Mouse (Mus musculus) megakaryocyte-erythroid progenitor cell, adult 5-6 weeks (primary cell): ENCODE data around the gene Bcor. TPM values are rescaled to one million over a fixed set of nuclear protein-coding genes. Genes with fewer than 3 reads are reported as not detected.

Experiments used
- ATAC-seq: replicated peaks from 2 replicates; pipeline ENCODE4 v1.8.0; 2016; ENCODE audit warnings: mild to moderate bottlenecking, inconsistent platforms; ENCODE audit not compliant: severe bottlenecking, poor library complexity, low FRiP score, low TSS enrichment
- total RNA-seq, 2 experiments: library from RNA; stranded (forward) in 1 of 2; stranded (reverse) in 1 of 2; fragments of 200-1000, 215-1000 nt in 1 of 2; fragments of >200 nt in 1 of 2; fragmentation: Nextera tagmentation in 1 of 2; gene quantifications; 2 replicates each; pipeline ENCODE4 v1.2.3; 2014 to 2017

Gene Bcor
- total RNA-seq, 2 experiments from 2014 or later: 28.9 to 35.6 TPM

DNA sequence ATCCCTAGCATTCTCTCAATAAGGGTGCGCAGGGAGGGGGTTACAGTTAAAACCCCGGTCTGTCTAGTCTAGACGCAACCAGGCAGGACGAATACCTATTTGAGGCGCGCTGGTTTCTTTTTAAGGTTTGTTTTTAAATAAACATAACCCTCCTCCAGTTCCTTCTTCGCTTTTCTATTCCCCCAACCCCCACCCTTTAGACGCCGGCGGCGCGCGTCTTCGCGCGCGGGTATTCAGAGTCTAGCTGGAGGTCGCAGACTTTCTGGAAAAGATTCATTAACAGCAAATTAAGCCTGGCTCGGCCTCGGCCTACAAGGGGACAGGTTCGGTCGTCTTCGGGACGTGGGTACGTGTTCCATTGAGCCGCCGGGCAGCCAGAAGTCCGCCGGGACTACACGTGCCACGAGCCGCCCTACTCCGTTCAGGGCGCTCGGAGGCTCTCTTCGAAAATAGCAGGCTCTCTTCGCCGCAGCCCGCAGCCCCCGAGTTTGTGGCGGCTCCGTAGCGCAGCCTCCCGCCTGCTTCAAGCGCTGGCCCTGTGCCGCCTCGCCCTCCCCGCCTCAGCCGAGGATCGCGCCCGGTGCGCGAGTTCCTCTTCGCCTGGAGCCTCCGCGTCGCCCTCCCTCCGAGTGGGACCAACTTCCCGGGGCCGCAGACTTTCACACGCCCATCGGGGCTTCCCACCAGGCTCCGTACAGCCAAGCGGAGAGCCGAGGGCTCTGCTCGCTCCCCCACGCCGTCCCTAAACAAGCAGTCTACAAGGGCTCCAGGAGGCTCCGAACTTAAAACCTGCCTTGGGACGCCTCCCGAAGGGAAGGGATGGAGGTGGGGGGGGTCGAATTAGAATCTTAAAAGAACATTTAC, 81.7 kb downstream of the Bcor start:
- no peak for ATAC-seq

DNA sequence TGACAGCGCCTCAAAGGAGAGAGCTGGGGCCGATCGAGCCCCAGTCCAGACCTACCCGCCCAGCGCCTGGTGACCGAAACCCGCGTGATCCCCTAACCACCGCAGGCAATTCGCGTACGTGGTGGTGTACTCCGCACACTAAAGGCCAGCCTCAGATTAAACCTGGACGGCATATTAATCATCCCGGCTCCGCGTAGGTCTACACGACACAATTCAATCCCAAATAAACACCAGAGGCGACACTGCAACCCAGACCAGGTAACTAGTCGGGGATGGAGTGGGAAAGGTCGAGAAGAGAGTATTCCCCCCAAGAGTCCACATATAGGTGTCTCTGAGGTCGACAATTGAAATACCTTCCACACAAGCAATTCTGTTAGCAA, 82.6 kb downstream of the Bcor start:
- ATAC-seq: no peak

DNA sequence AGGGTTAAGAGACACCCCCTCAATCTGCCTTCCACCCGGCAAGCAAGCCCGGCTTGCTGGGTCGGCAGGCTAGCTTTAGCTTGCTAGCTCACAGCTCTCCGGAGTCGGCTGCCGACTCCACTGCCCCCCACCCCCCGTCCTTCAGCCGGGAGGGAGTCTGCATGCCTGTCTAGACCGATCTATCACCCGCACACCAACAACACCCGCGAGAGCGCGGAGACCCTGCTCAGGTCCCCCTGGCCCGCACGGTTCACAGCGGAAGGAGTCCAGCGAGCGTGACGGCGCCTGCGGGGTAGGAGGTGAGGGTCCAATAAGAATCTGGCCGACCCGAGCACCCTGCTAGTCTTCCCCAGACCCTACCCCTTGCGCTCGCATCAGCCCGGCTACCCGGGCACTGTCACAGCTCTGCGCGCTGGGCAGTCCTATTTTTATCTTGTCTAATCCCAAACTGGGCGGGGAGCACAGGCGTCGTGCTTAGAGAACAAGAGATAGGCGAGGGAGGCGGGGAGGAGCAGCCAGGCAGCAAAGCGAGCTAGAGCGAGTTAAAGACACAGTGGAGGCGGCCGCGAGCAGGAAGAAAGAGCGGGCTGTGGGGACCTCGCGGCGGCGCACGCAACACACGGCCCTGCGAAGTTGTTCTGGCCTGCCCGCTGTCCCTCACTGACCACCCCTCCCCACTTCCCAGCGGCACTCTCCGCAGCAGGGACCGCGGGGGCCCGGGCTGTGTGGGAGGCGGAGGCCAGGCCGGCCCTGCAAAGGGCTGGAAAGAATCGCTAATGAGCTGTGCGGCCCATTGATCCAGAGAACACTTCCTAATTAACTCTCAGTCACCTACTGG, 83.2 kb downstream of the Bcor start:
- ATAC-seq: peak; percentile 86

DNA sequence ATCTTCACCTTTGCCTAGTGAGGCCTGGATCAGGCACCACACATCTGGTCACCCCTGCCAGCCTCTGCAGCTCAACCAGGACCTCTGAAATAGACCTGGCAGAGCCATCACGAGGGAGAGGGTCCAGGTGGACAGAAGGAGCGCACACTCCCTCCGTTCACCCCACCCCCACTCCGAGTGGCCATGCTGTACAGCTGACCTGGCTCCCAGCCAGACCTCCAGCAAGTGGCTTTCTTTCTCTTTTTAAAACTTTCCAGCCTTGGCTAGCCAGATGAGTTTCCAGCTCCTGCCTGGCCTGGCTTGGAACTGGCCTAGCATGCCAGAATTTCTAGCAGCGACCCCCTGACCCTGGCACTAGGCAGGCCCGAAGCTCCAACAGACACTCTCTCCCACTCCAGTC, 87.4 kb downstream of the Bcor start:
- no peak for ATAC-seq

DNA sequence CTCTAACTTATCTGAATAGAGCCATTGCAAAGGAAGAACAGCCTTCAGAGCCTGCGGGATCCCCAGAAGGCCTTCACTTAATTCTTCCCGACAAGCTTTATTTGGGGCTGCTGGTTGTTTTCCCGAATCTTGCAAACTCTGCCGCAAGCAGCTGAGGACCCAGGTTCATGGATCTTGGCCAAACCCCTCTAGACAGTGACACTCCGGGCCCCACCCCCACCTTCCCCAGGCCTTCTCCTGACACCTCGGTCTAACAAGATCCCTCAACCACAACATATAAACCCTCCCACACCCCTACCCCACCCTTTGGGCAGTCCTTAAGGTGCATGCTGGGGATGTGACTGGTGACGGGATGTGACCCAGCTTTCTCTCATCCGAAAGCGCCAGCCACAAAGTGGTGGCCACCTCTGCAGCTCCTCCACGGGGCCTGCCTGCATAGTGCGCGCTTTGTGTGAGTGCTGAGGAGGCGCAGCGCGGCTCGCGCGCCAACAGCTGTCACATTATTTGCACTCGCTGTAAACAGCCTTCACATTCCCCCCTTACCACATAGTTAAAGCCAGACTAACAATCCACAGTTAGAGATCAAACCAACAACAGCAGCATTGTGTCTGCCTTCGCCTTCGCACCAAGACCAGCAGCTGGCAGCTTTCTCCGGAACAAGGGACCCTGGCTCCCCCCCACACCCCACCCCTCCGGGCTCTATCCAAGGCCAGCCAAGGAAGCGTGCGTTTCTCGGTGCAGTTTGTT, 91.0 kb downstream of the Bcor start:
- ATAC-seq: no peak

DNA sequence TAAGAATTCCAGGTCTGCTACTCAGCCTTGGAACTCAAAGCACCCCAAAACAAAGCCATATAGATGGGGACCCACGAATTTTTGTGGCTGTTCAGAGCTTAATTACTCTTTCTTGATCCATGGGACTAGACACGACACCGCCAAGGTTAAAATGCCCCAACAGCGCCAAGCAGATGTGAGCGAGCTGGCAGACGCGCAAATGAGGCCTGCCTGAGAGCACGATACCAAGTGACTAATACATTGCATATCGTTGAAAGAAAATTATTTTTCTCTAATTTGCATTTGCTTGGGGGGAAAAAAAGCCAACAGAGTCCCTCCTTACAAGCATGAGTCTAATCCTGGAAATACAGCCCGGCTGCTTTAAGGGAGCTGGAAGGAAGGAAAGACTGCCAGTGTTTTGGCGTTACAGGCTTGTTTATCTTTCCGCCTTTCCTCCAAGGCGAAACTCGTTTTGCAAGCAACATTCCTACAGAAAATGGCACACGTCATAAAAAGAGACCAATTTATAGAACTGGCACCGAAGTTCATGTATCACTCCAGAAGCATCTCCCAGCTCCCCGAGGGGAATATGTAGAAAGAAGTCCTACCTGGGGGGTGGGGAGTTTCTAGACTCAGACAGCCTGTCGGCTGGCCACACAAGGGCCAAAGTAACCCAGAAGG, 92.2 kb downstream of the Bcor start:
- ATAC-seq: no peak

DNA sequence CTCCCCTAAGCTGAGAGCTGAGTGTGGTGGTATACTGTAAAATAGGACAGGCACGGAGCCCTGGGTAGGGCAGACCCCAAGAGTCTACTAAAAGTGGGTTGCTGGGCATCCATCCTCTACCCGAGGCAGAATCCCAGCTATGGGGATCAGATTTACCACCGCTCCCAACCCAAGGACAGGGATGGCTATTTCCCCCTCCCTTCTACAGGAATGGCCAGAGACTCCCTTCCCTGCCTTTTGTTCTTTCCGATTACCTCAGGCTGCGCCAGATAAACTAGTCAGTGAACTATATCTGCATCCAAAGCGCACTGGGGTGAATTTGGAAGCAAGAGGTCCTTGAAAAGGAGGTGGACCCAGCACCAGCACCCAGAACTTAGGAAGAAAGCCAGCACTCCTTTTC, 93.1 kb downstream of the Bcor start:
- no peak for ATAC-seq

DNA sequence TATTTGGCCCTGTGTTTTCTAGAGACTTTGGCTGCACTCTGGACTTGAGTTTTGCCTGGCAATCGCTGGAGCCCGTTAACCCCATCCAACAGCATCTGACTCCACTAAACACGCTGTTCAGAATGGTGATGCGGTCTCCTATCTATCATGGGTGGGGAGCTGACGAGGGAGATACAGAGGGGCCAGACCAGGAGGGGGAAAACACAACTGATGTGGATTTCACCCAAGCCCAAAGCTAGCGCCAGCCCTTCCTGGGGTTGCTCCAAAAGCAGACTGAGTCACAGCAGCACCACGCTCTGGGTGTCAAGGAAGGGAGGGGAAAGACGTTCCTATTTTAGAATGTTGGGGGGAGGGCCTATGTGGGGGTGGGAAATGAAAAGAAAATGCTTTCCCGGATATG, 94.4 kb downstream of the Bcor start:
- ATAC-seq: peak; percentile 59

DNA sequence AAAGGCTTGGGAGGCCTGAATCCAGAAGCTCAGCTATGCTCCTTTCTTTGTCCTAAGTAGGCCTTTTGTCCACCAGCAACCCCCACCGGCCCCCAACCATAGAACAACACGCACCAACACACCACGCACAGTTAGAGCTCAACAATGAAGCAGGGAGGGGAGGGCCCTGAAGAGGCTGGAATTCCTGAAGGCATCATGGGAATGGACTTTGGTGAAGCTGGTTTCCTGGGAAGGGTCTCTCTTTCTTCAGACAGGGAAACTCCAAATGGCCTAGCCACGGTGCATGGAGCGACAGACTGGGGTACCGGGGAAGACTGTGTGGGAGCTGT, 97.3 kb downstream of the Bcor start:
- ATAC-seq: no peak

DNA sequence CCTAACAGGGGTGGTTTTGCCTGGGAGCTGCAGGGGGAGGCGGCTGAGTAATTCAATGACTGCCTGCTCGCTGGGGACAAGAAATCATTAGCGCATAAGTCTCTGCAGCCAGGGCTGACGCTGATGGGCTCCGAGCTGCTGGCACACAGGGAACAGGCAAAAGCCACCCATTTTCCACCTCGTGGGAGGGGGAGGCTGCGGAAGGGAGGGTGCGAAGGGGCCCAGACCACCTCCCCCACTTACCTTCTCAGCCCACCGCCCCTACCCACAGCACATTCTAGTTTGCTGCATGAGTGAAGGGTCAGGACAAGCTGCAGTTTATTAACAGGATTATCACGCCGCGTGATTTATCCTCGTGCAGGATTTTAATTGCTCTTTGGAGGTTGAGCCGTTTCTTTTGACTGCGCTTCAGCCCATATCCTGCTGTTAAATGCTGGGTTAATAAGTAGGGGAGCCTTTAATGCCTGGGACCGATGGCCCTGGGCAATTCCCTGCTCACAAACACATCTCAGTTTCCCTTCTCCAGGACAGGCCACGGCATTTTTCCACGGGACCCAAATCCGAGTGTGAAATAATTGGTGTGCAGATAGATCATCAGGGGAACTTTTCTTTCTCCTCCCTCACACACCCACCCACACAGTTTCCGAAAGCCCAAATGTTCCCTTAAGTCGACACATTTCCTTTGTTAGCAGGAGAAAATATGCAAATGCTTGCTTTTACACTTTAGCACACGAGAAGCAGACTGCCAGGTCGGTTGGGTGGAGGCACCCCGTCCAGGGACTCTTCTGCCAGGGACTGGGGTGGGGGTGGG, 97.8 kb downstream of the Bcor start:
- no peak for ATAC-seq

DNA sequence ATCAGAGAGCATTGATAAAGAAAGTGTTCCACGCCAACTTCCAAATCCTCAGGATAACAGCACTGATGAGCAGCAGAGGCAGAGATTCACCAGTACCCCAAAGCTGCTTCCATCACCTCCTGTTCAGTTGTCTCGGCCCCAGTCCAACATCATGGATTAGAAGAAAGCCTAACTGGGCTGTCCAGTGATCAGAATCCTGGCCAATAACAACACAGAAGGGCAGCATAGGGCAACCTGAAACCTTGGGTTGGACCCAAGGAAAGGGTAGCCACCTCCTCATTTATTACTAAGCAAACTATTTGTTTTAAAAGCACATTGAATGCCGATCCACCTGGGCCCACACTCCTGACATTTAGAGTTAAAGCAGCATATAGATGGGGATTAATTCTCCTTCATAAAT, 99.3 kb downstream of the Bcor start:
- no peak for ATAC-seq

DNA sequence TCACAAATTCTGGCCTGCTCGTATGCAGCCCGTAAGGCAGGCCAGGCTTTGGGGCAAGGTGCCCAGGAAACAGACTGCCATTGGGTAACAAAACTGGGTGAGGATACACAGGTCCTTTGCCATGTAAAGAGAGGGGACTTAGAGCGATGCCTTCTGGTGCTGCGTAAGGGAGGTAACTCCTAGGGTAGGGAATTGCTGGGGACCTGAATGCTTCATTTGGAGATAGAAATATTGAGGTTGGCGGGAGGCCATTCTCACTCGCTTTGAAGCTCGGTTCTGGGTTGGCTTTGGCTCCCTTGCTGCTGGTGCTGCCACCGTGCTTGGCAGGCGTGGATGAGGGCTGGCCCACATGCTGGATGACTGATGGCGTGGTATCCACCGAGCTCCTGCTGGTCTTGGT, 102.9 kb downstream of the Bcor start:
- ATAC-seq: no peak

DNA sequence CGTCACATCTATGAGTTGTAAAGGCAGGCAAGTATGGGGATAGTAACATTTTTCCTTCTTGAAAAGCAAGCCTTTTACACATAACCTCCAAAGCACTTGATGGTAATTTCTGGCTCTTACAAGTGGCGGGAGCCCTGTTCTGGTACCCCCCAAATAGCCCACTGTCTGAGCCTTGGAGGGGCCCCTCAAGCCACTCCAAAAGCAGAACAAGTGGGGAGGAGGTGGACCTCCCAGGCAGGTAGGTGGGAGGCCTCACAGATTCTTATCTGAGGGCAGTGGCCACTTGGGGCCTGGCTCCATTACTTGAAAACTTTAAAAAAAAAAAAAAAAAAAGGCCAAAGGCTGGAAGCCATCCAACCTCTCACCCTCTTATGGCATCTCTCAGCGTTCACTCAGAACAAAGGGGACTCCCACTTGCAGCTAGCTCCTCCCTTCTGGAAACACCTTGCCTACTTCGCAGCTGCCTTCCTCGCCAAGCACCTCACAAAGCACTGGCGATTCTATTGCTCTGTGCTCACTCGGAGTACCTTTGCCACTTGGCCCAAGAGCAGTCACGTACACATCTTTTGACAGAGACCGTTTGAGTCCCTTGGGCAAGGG, 106.7 kb downstream of the Bcor start:
- no peak for ATAC-seq

DNA sequence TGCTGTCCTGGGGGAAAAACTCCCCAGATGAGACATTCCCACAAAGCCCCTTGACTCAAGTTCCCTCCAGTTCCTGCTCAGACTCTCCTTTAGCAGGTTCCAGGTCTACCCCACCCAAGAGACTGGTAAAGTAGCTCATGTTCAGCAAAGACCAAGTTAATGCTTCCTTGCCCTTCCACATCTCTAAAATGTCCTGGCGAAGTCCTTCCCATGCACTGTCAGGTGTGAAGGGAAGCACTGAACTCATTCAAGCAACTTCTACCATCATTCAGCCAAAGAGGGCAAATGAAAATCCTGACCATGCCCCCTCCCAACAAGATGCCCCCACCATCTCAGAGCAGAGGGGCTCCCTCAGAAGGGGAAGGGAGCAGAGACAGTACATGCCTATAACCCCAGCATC, 107.5 kb downstream of the Bcor start:
- no peak for ATAC-seq

DNA sequence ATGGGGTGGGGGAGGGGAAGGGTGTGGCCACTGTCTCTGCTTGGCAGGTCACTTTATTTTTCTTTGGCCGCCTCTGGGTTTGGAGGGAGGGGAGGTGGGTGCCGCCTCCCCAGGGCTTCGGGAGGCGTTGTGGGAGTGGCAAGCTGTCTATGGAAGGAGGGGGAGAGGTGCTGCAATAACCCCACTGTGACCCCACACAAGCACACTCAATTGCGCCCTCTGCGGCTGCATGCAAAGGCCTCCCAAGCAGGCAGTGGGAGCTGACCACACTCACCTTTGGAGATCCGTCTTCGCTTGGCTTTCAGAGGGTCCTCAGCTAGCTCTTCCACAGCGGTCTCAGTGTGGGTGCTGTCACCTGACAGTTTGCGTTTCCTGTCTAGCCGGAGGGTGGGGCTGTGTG, 111.4 kb downstream of the Bcor start:
- no peak for ATAC-seq

DNA sequence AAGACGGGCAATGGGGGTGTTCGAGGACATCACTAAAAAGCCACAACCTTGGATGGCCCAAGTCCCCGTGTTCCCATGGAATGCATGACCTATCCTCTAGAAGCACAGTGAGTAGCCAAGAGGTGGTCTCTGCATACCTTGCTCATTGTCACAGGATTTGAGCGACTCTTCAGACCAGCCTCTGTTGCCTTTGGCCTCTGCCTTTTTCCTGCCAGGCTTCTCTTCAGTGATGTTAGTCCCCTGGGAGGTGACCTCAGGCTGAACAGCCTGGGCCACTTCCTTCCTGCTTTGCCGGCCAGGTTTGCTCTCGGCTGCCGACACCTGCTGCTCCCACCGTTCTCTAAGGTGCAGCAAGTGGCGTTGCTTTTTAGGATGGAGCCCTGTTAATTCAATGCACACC, 112.0 kb downstream of the Bcor start:
- ATAC-seq: no peak

DNA sequence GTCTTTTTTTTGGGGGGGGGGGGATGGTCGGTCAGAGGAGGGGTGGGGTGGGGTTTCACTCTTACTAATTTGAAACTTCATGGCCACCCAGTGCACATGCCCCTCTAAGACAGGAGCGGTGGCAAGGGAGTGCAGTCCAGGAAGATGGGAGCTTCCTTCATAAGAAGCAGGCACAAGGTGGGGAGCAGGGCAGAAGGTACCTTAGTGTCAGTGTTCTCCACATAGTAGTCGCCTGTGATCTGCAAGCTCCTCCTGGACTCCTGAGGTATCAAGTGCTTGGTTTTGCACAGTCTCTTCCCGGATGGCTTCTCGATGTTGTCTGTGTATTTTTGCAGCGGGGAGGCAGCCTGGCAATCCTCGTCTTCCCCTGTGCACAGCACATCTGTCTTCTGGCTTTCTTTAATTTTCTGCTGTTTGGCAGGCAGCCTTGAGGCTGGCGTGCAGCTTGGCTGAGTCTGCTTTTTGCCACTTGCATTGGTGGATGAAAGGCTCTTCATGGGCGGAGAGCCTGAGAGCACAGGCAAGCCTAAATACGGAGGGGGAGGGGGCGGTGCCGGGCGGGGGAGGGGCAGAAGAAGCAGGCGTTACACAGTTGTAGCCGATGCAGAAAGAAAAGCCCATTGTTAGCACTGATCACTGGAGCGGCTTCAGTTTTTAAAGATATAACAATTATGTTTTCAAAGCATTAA, 112.8 kb downstream of the Bcor start:
- no peak for ATAC-seq

DNA sequence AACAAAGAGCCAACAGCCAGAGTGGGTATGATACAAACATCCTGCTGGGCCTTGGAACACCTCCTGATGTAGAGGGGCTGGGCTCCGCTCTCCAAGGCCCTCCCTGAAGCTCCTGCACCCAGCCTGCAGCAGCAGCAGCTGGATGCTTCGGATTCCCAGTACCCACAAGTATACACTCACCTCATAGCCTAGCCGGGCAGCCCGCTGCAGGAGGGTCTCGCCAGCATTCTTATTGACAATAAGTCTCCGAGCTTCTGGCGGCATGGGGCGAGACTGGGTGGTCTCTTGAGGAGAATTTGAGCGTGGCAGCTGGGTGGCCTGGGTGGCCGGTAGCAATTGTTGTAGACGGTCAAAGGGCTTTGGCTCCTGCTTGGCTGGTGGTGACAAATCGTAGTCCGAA, 113.5 kb downstream of the Bcor start:
- no peak for ATAC-seq
